17 mouse cellular contexts compared by ENCODE assay signal in genomic region chr15:97938580-97938979, GRCm38 (mm10). TPM values are rescaled to one million over a fixed set of nuclear protein-coding genes. Genes with fewer than 3 reads are reported as not detected.
DNase-seq lines count a peak whose midpoint lies in the region; ATAC-seq lines count a peak whose summit lies in the region.
"Had no signal": no experiment of that assay in that cellular context is flagged by ENCODE, and none has a peak within 500 bp of the region (broad histone marks: within the 10 kb centered on the region; RNA-seq: fewer than 3 reads in every experiment).

No protein-coding gene starts in this region.

- no peaks in the 10 kb centered on the region for H3K36me3 ChIP-seq in heart, embryonic 15.5 days
- no peaks in the 10 kb centered on the region for H3K36me3 ChIP-seq in heart, embryonic 11.5 days (ENCODE audit: control insufficient read depth, insufficient read depth, low read length)
- no peaks in the 10 kb centered on the region for H3K36me3 ChIP-seq in neural tube, embryonic 15.5 days
- H3K36me3 ChIP-seq: limb, embryonic 10.5 days; liver, embryonic 12.5 days had no signal

- DNase-seq in layer of hippocampus, postnatal 10 days (ENCODE audit: low spot score in 2 of 2), result peak; percentile 28 to 30
- no peak for DNase-seq in layer of hippocampus, adult 11-12 months (ENCODE audit: low spot score)
- DNase-seq in NIH3T3 (ENCODE audit: low read depth), result peak; percentile 59
- peak; percentile 48 for DNase-seq in kidney, postnatal 14 days
- DNase-seq in embryo, embryonic 10.5 days (ENCODE audit: low spot score), result no peak
- DNase-seq: right cerebral cortex, adult 18-20 months; spleen, adult 18-20 months; thymus, postnatal 36 days had no signal

- no peak overlapping the region for H3K4me3 ChIP-seq in heart, embryonic 15.5 days
- H3K4me3 ChIP-seq in heart, embryonic 11.5 days (ENCODE audit: low read depth, low read length), result no peak overlapping the region
- H3K4me3 ChIP-seq in neural tube, embryonic 15.5 days (replicated peaks), result no peak overlapping the region
- H3K4me3 ChIP-seq: forebrain, embryonic 13.5 days; heart, adult 2 months; limb, embryonic 10.5 days; liver, embryonic 12.5 days had no signal

- WGBS in heart, embryonic 15.5 days, result 47% methylated on average over 6 of the region's 6 CpGs
- WGBS in heart, embryonic 11.5 days (ENCODE audit: insufficient replicate concordance), result 56% methylated on average over 6 of the region's 6 CpGs
- 66% methylated on average over 6 of the region's 6 CpGs for WGBS in neural tube, embryonic 15.5 days

- peaks cover 11% of the 10 kb centered on the region for H3K4me1 ChIP-seq in heart, embryonic 15.5 days (replicated peaks)
- no peaks in the 10 kb centered on the region; the same call in 1 of the 2 replicates for H3K4me1 ChIP-seq in heart, embryonic 11.5 days (ENCODE audit: control insufficient read depth, insufficient read depth, low read length)
- no peaks in the 10 kb centered on the region for H3K4me1 ChIP-seq in neural tube, embryonic 15.5 days
- H3K4me1 ChIP-seq: forebrain, embryonic 13.5 days; limb, embryonic 10.5 days; liver, embryonic 12.5 days had no signal

- no peak for ATAC-seq in heart, embryonic 15.5 days (replicated peaks; ENCODE audit: insufficient number of reproducible peaks, insufficient read depth, low FRiP score, low read depth)
- no peak for ATAC-seq in heart, embryonic 11.5 days (replicated peaks; ENCODE audit: insufficient number of reproducible peaks, low FRiP score, low TSS enrichment)
- ATAC-seq in neural tube, embryonic 15.5 days (ENCODE audit: low FRiP score), result no peak
- ATAC-seq: forebrain, embryonic 13.5 days; inflammation-experienced regulatory T-cells, adult 6 months; liver, embryonic 12.5 days had no signal

- no peak overlapping the region for H3K9ac ChIP-seq in heart, embryonic 15.5 days
- H3K9ac ChIP-seq in heart, embryonic 11.5 days (ENCODE audit: low read depth, low read length), result no peak overlapping the region
- H3K9ac ChIP-seq in neural tube, embryonic 15.5 days (replicated peaks), result no peak overlapping the region
- H3K9ac ChIP-seq: forebrain, embryonic 13.5 days; liver, embryonic 12.5 days had no signal

- H3K27ac ChIP-seq in heart, embryonic 15.5 days, result peak overlapping the region; percentile 49; the same call in 1 of the 2 replicates
- H3K27ac ChIP-seq in heart, embryonic 11.5 days (ENCODE audit: low read depth, low read length), result no peak overlapping the region
- H3K27ac ChIP-seq in neural tube, embryonic 15.5 days (replicated peaks), result no peak overlapping the region
- H3K27ac ChIP-seq: forebrain, embryonic 13.5 days; heart, adult 2 months; limb, embryonic 10.5 days; liver, embryonic 12.5 days had no signal

- no peaks in the 10 kb centered on the region for H3K9me3 ChIP-seq in heart, embryonic 15.5 days (replicated peaks)
- H3K9me3 ChIP-seq in heart, embryonic 11.5 days (replicated peaks; ENCODE audit: control insufficient read depth, low read length), result no peaks in the 10 kb centered on the region
- no peaks in the 10 kb centered on the region for H3K9me3 ChIP-seq in neural tube, embryonic 15.5 days (replicated peaks)
- H3K9me3 ChIP-seq: forebrain, embryonic 13.5 days; limb, embryonic 10.5 days; liver, embryonic 12.5 days had no signal

- no peaks in the 10 kb centered on the region for H3K27me3 ChIP-seq in heart, embryonic 15.5 days
- H3K27me3 ChIP-seq in heart, embryonic 11.5 days (ENCODE audit: control insufficient read depth, insufficient read depth, low read length), result no peaks in the 10 kb centered on the region
- no peaks in the 10 kb centered on the region for H3K27me3 ChIP-seq in neural tube, embryonic 15.5 days (replicated peaks)
- H3K27me3 ChIP-seq: forebrain, embryonic 13.5 days; liver, embryonic 12.5 days had no signal

- no peak overlapping the region for H3K4me2 ChIP-seq in heart, embryonic 15.5 days
- H3K4me2 ChIP-seq in heart, embryonic 11.5 days, result no peak overlapping the region
- H3K4me2 ChIP-seq in neural tube, embryonic 15.5 days, result no peak overlapping the region
- H3K4me2 ChIP-seq: forebrain, embryonic 13.5 days; liver, embryonic 12.5 days; midbrain, embryonic 11.5 days had no signal

RNA-seq across cellular contexts. Expression of gene Tmem106c, which starts 25.4 kb away (rescaled TPM):
- polyA plus RNA-seq in heart, embryonic 15.5 days (2015; fragmentation: Nextera tagmentation; extraction: Ambion mirVana), result 31.9 and 40.5 TPM in 2 replicates
- 30.1 and 34.9 TPM in 2 replicates for polyA plus RNA-seq in heart, embryonic 11.5 days (2014; fragmentation: Nextera tagmentation; extraction: Ambion mirVana)
- total RNA-seq in layer of hippocampus, postnatal 10 days (2021), result 10 to 100 TPM; 20.1 to 22.2 TPM
- polyA plus RNA-seq in neural tube, embryonic 15.5 days (2015; fragmentation: Nextera tagmentation; extraction: Ambion mirVana), result 48.0 and 48.6 TPM in 2 replicates

RNA-seq across cellular contexts. Expression of gene Vdr, which starts 28.1 kb away (rescaled TPM):
- polyA plus RNA-seq in heart, embryonic 15.5 days (2015; fragmentation: Nextera tagmentation; extraction: Ambion mirVana), result 1.2 and 1.3 TPM in 2 replicates
- polyA plus RNA-seq in heart, embryonic 11.5 days (2014; fragmentation: Nextera tagmentation; extraction: Ambion mirVana), result 0.62 and 0.72 TPM in 2 replicates
- under 1 TPM in 1 of 2 experiments, not detected in 1; 0.07 TPM for total RNA-seq in layer of hippocampus, postnatal 10 days (2021)
- 0.17 and 0.63 TPM in 2 replicates for polyA plus RNA-seq in neural tube, embryonic 15.5 days (2015; fragmentation: Nextera tagmentation; extraction: Ambion mirVana)
- polyA plus RNA-seq: forebrain, embryonic 13.5 days had no signal

Comparison
In these comparisons a context has a peak if more than half of its experiments do, and no peak if none do; other contexts are left out.
1. DNase-seq: peak in layer of hippocampus, postnatal 10 days (2 of 2), NIH3T3 (single experiment) and kidney, postnatal 14 days (single experiment); none in layer of hippocampus, adult 11-12 months (single experiment) and embryo, embryonic 10.5 days (single experiment).